Mouse (Mus musculus): ENCODE measurements around the gene Ucn2.

DNA sequence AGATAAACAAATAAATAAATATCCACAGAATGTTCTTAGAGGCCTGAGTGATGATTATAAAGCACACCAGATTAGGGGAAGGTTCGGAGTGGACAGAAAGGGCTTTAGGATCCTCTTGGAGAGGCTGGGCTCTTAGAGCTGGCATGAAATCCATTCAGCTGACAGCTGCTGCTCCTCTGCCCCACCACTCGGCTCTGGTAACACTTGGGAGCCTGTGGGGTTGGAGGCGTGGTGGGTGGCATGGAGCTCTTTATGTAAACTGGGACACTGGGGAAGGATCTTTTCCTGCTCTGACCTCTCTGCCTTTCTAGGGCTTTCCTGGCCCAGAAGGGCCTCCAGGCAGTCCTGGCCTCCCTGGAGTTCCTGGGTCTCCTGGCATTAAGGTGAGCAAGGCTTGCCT lies 22.2 kb upstream of the Ucn2 start:
- TF ChIP-seq CEBPB (IDR thresholded peaks at IDR 0.05; ENCODE audit: low read depth) (no peak), CTCF (IDR thresholded peaks at IDR 0.05; ENCODE audit: control insufficient read depth, insufficient read depth, insufficient read length) (no peak), USF1 (IDR thresholded peaks at IDR 0.05; ENCODE audit: low read depth) (no peak), FOSL1 (IDR thresholded peaks at IDR 0.05; ENCODE audit: insufficient read depth, low read length, poor library complexity, severe bottlenecking) (no peak)
